Mouse (Mus musculus) macrophage (primary cell): ENCODE measurements around the gene Olfr657. TPM values are rescaled to one million over a fixed set of nuclear protein-coding genes. Genes with fewer than 3 reads are reported as not detected.

ENCODE experiments used
- polyA plus RNA-seq: library from polyadenylated mRNA; stranded (reverse); fragments of 250-400 nt; gene quantifications from 3 replicates; pipeline ENCODE4 v1.2.4, GENCODE M21; 2018; ENCODE audit warnings: inconsistent platforms

Olfr657 gene
- polyA plus RNA-seq, 1 experiment from 2014 or later = not detected

Other genes starting within 250 kb of the Olfr657 start
- gene Trim30c, start 224.0 kb upstream of the Olfr657 start, polyA plus RNA-seq = 8.9 to 43.2 TPM (median 17.1 TPM) in 3 replicates
- gene Trim30a, start 159.6 kb upstream of the Olfr657 start, polyA plus RNA-seq = 101 to 215 TPM (median 103 TPM) in 3 replicates
- gene Trim30d, start 116.9 kb upstream of the Olfr657 start, polyA plus RNA-seq = 39.9 to 81.2 TPM (median 40.8 TPM) in 3 replicates
- gene Olfr651, start 74.7 kb upstream of the Olfr657 start, polyA plus RNA-seq = not detected in 3 replicates
- gene Olfr652, start 63.9 kb upstream of the Olfr657 start, polyA plus RNA-seq = not detected in 3 replicates
- not detected in 3 replicates for gene Olfr653, start 47.5 kb upstream of the Olfr657 start, polyA plus RNA-seq
- gene Olfr654, start 37.8 kb upstream of the Olfr657 start, polyA plus RNA-seq = not detected in 3 replicates
- not detected in 3 replicates for gene Olfr655, start 23.0 kb upstream of the Olfr657 start, polyA plus RNA-seq
- gene Olfr656, start 10.8 kb upstream of the Olfr657 start, polyA plus RNA-seq = not detected in 3 replicates
- 0.07 TPM in 1 of 3 replicates, not detected in the others for gene Olfr658, start 22.5 kb downstream of the Olfr657 start, polyA plus RNA-seq
- not detected in 3 replicates for gene Olfr659, start 42.0 kb downstream of the Olfr657 start, polyA plus RNA-seq
- gene Olfr661, start 61.7 kb downstream of the Olfr657 start, polyA plus RNA-seq = not detected in 3 replicates
- gene Usp17le, start 152.7 kb downstream of the Olfr657 start, polyA plus RNA-seq = not detected in 3 replicates
- gene Usp17lb, start 217.8 kb downstream of the Olfr657 start, polyA plus RNA-seq = not detected in 3 replicates
- gene Usp17la, start 232.2 kb downstream of the Olfr657 start, polyA plus RNA-seq = not detected in 3 replicates